Mouse (Mus musculus) gastrocnemius, postnatal 4 days (tissue): ENCODE results near the gene Gfer. TPM values are rescaled to one million over a fixed set of nuclear protein-coding genes. Genes with fewer than 3 reads are reported as not detected.

Experiments used
- DNase-seq, 2 experiments: peaks; one replicate each; pipeline ENCODE4 v3.0.0; 2021 to 2022; ENCODE audit warnings: low spot score in 2 of 2, mixed read lengths in 2 of 2
- total RNA-seq, 2 experiments: library from RNA; stranded (reverse); gene quantifications; 2 replicates each; pipeline ENCODE4 v1.2.3; 2021

Gene Gfer
- total RNA-seq, 2 experiments from 2014 or later: 22.9 to 24.6 TPM

DNA sequence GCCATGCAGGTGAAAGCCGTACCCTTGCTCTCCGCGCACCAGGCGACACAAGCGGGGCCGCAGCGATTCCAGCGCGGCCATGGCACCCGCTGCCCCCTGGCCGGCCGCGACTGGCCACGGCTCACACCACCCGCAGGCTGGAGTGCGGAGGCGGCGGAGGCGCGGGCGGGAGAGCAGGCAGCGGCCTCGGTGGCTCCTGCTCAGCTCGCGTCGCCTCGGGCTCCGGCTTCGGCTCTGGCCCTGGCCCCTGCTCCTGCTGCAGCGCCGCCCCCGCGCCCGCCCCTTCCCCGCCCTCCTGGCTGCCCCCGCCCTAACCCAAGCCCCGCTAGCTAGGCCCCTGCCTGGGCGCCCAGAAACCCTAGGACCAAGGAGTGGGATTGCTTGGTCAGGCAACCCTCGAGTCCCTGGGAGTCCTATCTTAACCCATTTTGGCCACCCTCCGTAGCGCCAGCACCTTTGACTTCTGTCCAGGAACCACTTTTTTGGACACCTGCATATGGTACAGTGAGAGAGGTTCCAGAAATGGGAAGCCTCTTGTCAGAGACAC lies 45.8 kb downstream of the Gfer start, which contains the start of gene Slc9a3r2:
Gene Slc9a3r2, minus strand, starts transcription at position 258 of the 547 bp plus-strand sequence.
- DNase-seq: peak in 1 of 2 experiments; percentile 72

- peak in 1 of 2 experiments; percentile 60 for DNase-seq
These were observed 46.3 kb downstream of the Gfer start for GRCm38 (mm10) chr17:24649581-24650069.

GRCm38 (mm10) chr17:24648731-24649377 lies 47.1 kb downstream of the Gfer start:
- no peak for DNase-seq

DNA sequence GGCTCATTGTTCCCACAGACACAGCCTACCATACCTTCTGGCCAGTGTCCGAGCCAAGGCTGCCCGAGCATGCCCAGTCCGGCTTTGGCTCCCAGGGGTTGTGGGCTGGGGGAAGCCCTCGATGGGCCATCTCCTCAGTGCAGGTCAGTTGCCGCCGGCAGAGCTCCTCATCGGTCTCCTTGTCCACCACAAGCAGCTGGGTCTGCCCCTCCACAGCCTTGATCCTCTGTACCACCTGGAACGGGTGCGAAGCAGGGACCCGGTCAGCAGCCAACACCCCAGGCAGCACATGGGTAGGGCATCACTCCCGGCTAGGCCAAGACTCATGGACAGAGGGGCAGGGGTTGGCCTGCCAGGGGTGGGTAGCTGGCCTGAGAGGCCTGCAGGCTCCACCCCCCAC lies 48.5 kb downstream of the Gfer start:
- DNase-seq: no peak

DNA sequence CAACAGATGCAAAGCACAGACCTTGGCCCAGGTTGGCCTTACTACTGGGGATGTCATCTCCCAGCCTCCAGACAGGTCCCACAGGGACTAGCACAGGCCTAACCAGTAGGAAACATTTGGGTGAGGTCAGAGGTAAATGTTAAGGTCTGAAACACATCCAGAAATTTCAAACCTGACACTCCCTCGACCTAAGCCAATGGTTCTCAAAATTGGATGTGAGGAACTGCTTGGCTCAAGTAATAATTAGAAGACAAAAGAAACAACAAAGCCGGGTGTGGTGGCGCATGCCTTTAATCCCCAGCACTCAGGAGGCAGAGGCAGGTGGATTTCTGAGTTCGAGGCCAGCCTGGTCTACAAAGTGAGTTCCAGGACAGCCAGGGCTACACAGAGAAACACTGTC lies 49.6 kb downstream of the Gfer start:
- DNase-seq: no peak

GRCm38 (mm10) chr17:24645916-24646315 lies 50.0 kb downstream of the Gfer start:
- no peak for DNase-seq

- no peak for DNase-seq
These were observed 50.9 kb downstream of the Gfer start for GRCm38 (mm10) chr17:24644875-24645721.

GRCm38 (mm10) chr17:24644030-24644715 lies 51.8 kb downstream of the Gfer start:
- DNase-seq: no peak

Other genes with a start within 250 kb of the Gfer start
- 10 to 100 TPM; 18.0 to 20.7 TPM for gene E4f1, start 225.8 kb downstream of the Gfer start, total RNA-seq
- gene Pgp, start 225.8 kb downstream of the Gfer start, total RNA-seq: 10 to 100 TPM; 34.6 to 37.4 TPM
- gene Bricd5, start 222.3 kb downstream of the Gfer start, total RNA-seq: 1 to 10 TPM in 1 of 2 experiments, under 1 TPM in 1; 0.91 to 1.5 TPM
- gene Mlst8, start 217.1 kb downstream of the Gfer start, total RNA-seq: 10 to 100 TPM; 12.4 to 16.8 TPM
- gene Caskin1, start 207.6 kb downstream of the Gfer start, total RNA-seq: 1 to 10 TPM; 1.6 TPM
- gene Traf7, start 168.2 kb downstream of the Gfer start, total RNA-seq: 10 to 100 TPM; 80.8 to 86.3 TPM
- gene Rab26, start 161.9 kb downstream of the Gfer start, total RNA-seq: under 1 TPM; 0.52 to 0.64 TPM
- gene Pkd1, start 146.3 kb downstream of the Gfer start, total RNA-seq: 10 to 100 TPM; 60.5 to 66.7 TPM
- 10 to 100 TPM; 66.4 to 75.4 TPM for gene Tsc2, start 63.5 kb downstream of the Gfer start, total RNA-seq
- 1 to 10 TPM; 7.5 TPM for gene Nthl1, start 63.5 kb downstream of the Gfer start, total RNA-seq
- gene Slc9a3r2, start 45.8 kb downstream of the Gfer start, total RNA-seq: 10 to 100 TPM; 35.4 to 35.6 TPM
- not detected for gene Npw, start 37.7 kb downstream of the Gfer start, total RNA-seq
- gene Zfp598, start 26.5 kb downstream of the Gfer start, total RNA-seq: 10 to 100 TPM; 25.7 to 29.6 TPM
- gene Syngr3, start 6.2 kb downstream of the Gfer start, total RNA-seq: under 1 TPM; 0.13 to 0.15 TPM
- gene Noxo1, start 78 bp upstream of the Gfer start, total RNA-seq: 1 to 10 TPM; 2.2 to 3.3 TPM
- gene Tbl3, start 11.5 kb upstream of the Gfer start, total RNA-seq: 10 to 100 TPM; 19.1 to 20.4 TPM
- under 1 TPM in 1 of 2 experiments, not detected in 1; 0.23 TPM for gene Rnf151, start 21.9 kb upstream of the Gfer start, total RNA-seq
- 100 to 1,000 TPM; 750 to 839 TPM for gene Rps2, start 22.0 kb upstream of the Gfer start, total RNA-seq
- gene Ndufb10, start 28.3 kb upstream of the Gfer start, total RNA-seq: 100 to 1,000 TPM; 383 to 407 TPM
- gene Rpl3l, start 31.7 kb upstream of the Gfer start, total RNA-seq: 100 to 1,000 TPM; 215 to 219 TPM
- 100 to 1,000 TPM in 1 of 2 experiments, 10 to 100 TPM in 1; 91.8 to 101 TPM for gene Msrb1, start 40.5 kb upstream of the Gfer start, total RNA-seq
- gene Hs3st6, start 56.8 kb upstream of the Gfer start, total RNA-seq: not detected
- gene Meiob, start 108.1 kb upstream of the Gfer start, total RNA-seq: not detected
- gene Hagh, start 144.0 kb upstream of the Gfer start, total RNA-seq: 10 to 100 TPM; 65.5 to 68.8 TPM
- gene Fahd1, start 154.2 kb upstream of the Gfer start, total RNA-seq: 10 to 100 TPM; 26.4 to 29.0 TPM
- 1 to 10 TPM; 3.1 to 6.4 TPM for gene Igfals, start 169.8 kb upstream of the Gfer start, total RNA-seq
- gene Nubp2, start 190.2 kb upstream of the Gfer start, total RNA-seq: 10 to 100 TPM; 19.2 to 21.4 TPM
- 10 to 100 TPM; 29.0 to 32.3 TPM for gene Spsb3, start 190.5 kb upstream of the Gfer start, total RNA-seq
- 10 to 100 TPM; 27.8 to 28.0 TPM for gene Eme2, start 198.9 kb upstream of the Gfer start, total RNA-seq
- 10 to 100 TPM; 93.0 to 94.7 TPM for gene Mrps34, start 199.0 kb upstream of the Gfer start, total RNA-seq
- gene Nme3, start 200.3 kb upstream of the Gfer start, total RNA-seq: 10 to 100 TPM; 10.3 to 14.5 TPM
- gene Mapk8ip3, start 240.8 kb upstream of the Gfer start, total RNA-seq: 10 to 100 TPM; 50.0 to 51.1 TPM